Mouse (Mus musculus): ENCODE data around the gene Larp7. TPM values are rescaled to one million over a fixed set of nuclear protein-coding genes. Genes with fewer than 3 reads are reported as not detected.
A peak's percentile ranks its signal among the peaks of the same experiment; 100 is the strongest.

Larp7 gene
- polyA plus RNA-seq (2012; rRNA removed): 13.1 and 13.8 TPM in 2 replicates

- TF ChIP-seq POLR2A (IDR thresholded peaks at IDR 0.05; ENCODE audit: extremely low read depth, insufficient read depth, low read length) (peak; percentile 35; the same call in 1 of the 2 replicates), CTCF (IDR thresholded peaks at IDR 0.05; ENCODE audit: extremely low read depth, insufficient read depth, low read length) (no peak)
- Histone ChIP-seq H3K27ac (ENCODE audit: insufficient read depth, low read length) (peak within 1 kb of the TSS; percentile 98), H3K4me1 (ENCODE audit: control insufficient read depth, insufficient read depth, low read length) (no peaks in the 10 kb centered on the region; the same call in 1 of the 2 replicates), H3K4me3 (ENCODE audit: insufficient read depth, low read length) (peak within 1 kb of the TSS; percentile 67)
Measured at GRCm38 (mm10) chr3:127552973-127553719, at the start of gene Larp7, which contains the start of gene Zgrf1. TSS of gene Larp7 (minus strand) at chr3:127553349. TSS of gene Zgrf1 (plus strand) at chr3:127553489.

- TF ChIP-seq CTCF (IDR thresholded peaks at IDR 0.05; ENCODE audit: extremely low read depth, insufficient read depth, low read length) (no peak), POLR2A (IDR thresholded peaks at IDR 0.05; ENCODE audit: extremely low read depth, insufficient read depth, low read length) (no peak)
- H3K4me1 ChIP-seq (ENCODE audit: control insufficient read depth, insufficient read depth, low read length): no peaks in the 10 kb centered on the region
- H3K4me3 ChIP-seq (ENCODE audit: insufficient read depth, low read length): no peak overlapping the region
- no peak overlapping the region for H3K27ac ChIP-seq (ENCODE audit: insufficient read depth, low read length)
Measured at GRCm38 (mm10) chr3:127597136-127597535, 44.0 kb upstream of the Larp7 start.

GRCm38 (mm10) chr3:127572557-127572956, 19.4 kb upstream of the Larp7 start:
- no peak overlapping the region for H3K4me3 ChIP-seq (ENCODE audit: insufficient read depth, low read length)

GRCm38 (mm10) chr3:127565129-127565528, 12.0 kb upstream of the Larp7 start:
- no peak overlapping the region for H3K4me3 ChIP-seq (ENCODE audit: insufficient read depth, low read length)
- TF ChIP-seq CTCF (IDR thresholded peaks at IDR 0.05; ENCODE audit: extremely low read depth, insufficient read depth, low read length) (no peak), POLR2A (IDR thresholded peaks at IDR 0.05; ENCODE audit: extremely low read depth, insufficient read depth, low read length) (no peak)
- no peaks in the 10 kb centered on the region for H3K4me1 ChIP-seq (ENCODE audit: control insufficient read depth, insufficient read depth, low read length)

More at GRCm38 (mm10) chr3:127572557-127572956, 19.4 kb upstream of the Larp7 start:
- no peak overlapping the region for H3K27ac ChIP-seq (ENCODE audit: insufficient read depth, low read length)
- TF ChIP-seq CTCF (IDR thresholded peaks at IDR 0.05; ENCODE audit: extremely low read depth, insufficient read depth, low read length) (peak; percentile 51), POLR2A (IDR thresholded peaks at IDR 0.05; ENCODE audit: extremely low read depth, insufficient read depth, low read length) (no peak)
- no peaks in the 10 kb centered on the region; the same call in 1 of the 2 replicates for H3K4me1 ChIP-seq (ENCODE audit: control insufficient read depth, insufficient read depth, low read length)

GRCm38 (mm10) chr3:127562974-127563373, 9.8 kb upstream of the Larp7 start:
- H3K4me3 ChIP-seq (ENCODE audit: insufficient read depth, low read length): no peak overlapping the region
- TF ChIP-seq POLR2A (IDR thresholded peaks at IDR 0.05; ENCODE audit: extremely low read depth, insufficient read depth, low read length): no peak
- TF ChIP-seq CTCF (IDR thresholded peaks at IDR 0.05; ENCODE audit: extremely low read depth, insufficient read depth, low read length): no peak
- no peaks in the 10 kb centered on the region for H3K4me1 ChIP-seq (ENCODE audit: control insufficient read depth, insufficient read depth, low read length)
- no peak overlapping the region for H3K27ac ChIP-seq (ENCODE audit: insufficient read depth, low read length)

More at GRCm38 (mm10) chr3:127565129-127565528, 12.0 kb upstream of the Larp7 start:
- no peak overlapping the region for H3K27ac ChIP-seq (ENCODE audit: insufficient read depth, low read length)

- H3K4me3 ChIP-seq (ENCODE audit: insufficient read depth, low read length): no peak overlapping the region
- no peaks in the 10 kb centered on the region; the same call in 1 of the 2 replicates for H3K4me1 ChIP-seq (ENCODE audit: control insufficient read depth, insufficient read depth, low read length)
- no peak overlapping the region for H3K27ac ChIP-seq (ENCODE audit: insufficient read depth, low read length)
- TF ChIP-seq POLR2A (IDR thresholded peaks at IDR 0.05; ENCODE audit: extremely low read depth, insufficient read depth, low read length) (no peak), CTCF (IDR thresholded peaks at IDR 0.05; ENCODE audit: extremely low read depth, insufficient read depth, low read length) (no peak)
Measured at GRCm38 (mm10) chr3:127558201-127558600, 5.1 kb upstream of the Larp7 start.

GRCm38 (mm10) chr3:127554723-127555122, 1.6 kb upstream of the Larp7 start:
- TF ChIP-seq POLR2A (IDR thresholded peaks at IDR 0.05; ENCODE audit: extremely low read depth, insufficient read depth, low read length) (no peak), CTCF (IDR thresholded peaks at IDR 0.05; ENCODE audit: extremely low read depth, insufficient read depth, low read length) (no peak)
- no peak overlapping the region for H3K27ac ChIP-seq (ENCODE audit: insufficient read depth, low read length)

GRCm38 (mm10) chr3:127553720-127554043, 533 bp upstream of the Larp7 start:
- no peak for TF ChIP-seq CTCF (IDR thresholded peaks at IDR 0.05; ENCODE audit: extremely low read depth, insufficient read depth, low read length)
- no peak for TF ChIP-seq POLR2A (IDR thresholded peaks at IDR 0.05; ENCODE audit: extremely low read depth, insufficient read depth, low read length)
- no peaks in the 10 kb centered on the region; the same call in 1 of the 2 replicates for H3K4me1 ChIP-seq (ENCODE audit: control insufficient read depth, insufficient read depth, low read length)
- H3K27ac ChIP-seq (ENCODE audit: insufficient read depth, low read length): no peak overlapping the region
- peak overlapping the region; percentile 67 for H3K4me3 ChIP-seq (ENCODE audit: insufficient read depth, low read length)

More at GRCm38 (mm10) chr3:127554723-127555122, 1.6 kb upstream of the Larp7 start:
- no peak overlapping the region for H3K4me3 ChIP-seq (ENCODE audit: insufficient read depth, low read length)
- no peaks in the 10 kb centered on the region; the same call in 1 of the 2 replicates for H3K4me1 ChIP-seq (ENCODE audit: control insufficient read depth, insufficient read depth, low read length)

GRCm38 (mm10) chr3:127552434-127552972, 646 bp downstream of the Larp7 start:
- H3K4me1 ChIP-seq (ENCODE audit: control insufficient read depth, insufficient read depth, low read length): no peaks in the 10 kb centered on the region; the same call in 1 of the 2 replicates
- no peak overlapping the region for H3K27ac ChIP-seq (ENCODE audit: insufficient read depth, low read length)
- peak overlapping the region; percentile 67; the same call in 1 of the 2 replicates for H3K4me3 ChIP-seq (ENCODE audit: insufficient read depth, low read length)
- TF ChIP-seq CTCF (IDR thresholded peaks at IDR 0.05; ENCODE audit: extremely low read depth, insufficient read depth, low read length): no peak
- no peak for TF ChIP-seq POLR2A (IDR thresholded peaks at IDR 0.05; ENCODE audit: extremely low read depth, insufficient read depth, low read length)
